Mouse (Mus musculus) ovary, postnatal 10 days (tissue): ENCODE measurements around the gene Rbm14.
A peak's percentile ranks its signal among the peaks of the same experiment; 100 is the strongest.

Source experiments
- DNase-seq: peaks from one replicate; pipeline ENCODE4 v3.0.0; 2022; ENCODE audit warnings: low spot score

Rbm14 gene

GRCm38 (mm10) chr19:4811063-4811908 lies at the start of gene Rbm14, which contains the start of gene Gm21992:
Gene Rbm14, minus strand, starts transcription at chr19:4811634.
Gene Gm21992, minus strand, starts transcription at chr19:4811612.
- DNase-seq = peak; percentile 97

- no peak for DNase-seq
Observed at GRCm38 (mm10) chr19:4859081-4859480, 47.6 kb upstream of the Rbm14 start.

- no peak for DNase-seq
Observed at GRCm38 (mm10) chr19:4855951-4856350, 44.5 kb upstream of the Rbm14 start.

- DNase-seq = no peak
Observed at GRCm38 (mm10) chr19:4855470-4855820, 44.0 kb upstream of the Rbm14 start.

- DNase-seq = peak; percentile 64
Observed at GRCm38 (mm10) chr19:4854552-4855469, 43.4 kb upstream of the Rbm14 start, which contains the start of gene Ctsf. Gene Ctsf, plus strand, starts transcription at chr19:4855130.

GRCm38 (mm10) chr19:4850281-4850680 lies 38.8 kb upstream of the Rbm14 start:
- DNase-seq = no peak

- DNase-seq = no peak
Observed at GRCm38 (mm10) chr19:4849800-4850199, 38.4 kb upstream of the Rbm14 start.

- no peak for DNase-seq
Observed at GRCm38 (mm10) chr19:4847490-4847889, 36.1 kb upstream of the Rbm14 start.

GRCm38 (mm10) chr19:4845846-4846245 lies 34.4 kb upstream of the Rbm14 start:
- DNase-seq = no peak

- no peak for DNase-seq
Observed at GRCm38 (mm10) chr19:4842611-4843010, 31.2 kb upstream of the Rbm14 start.

- DNase-seq = no peak
Observed at GRCm38 (mm10) chr19:4840848-4841247, 29.4 kb upstream of the Rbm14 start.

- peak; percentile 87 for DNase-seq
Observed at GRCm38 (mm10) chr19:4839149-4839548, 27.7 kb upstream of the Rbm14 start, which contains the start of the genes Ccs and Ccdc87. Gene Ccs, minus strand, starts transcription at chr19:4839332. Gene Ccdc87, plus strand, starts transcription at chr19:4839366.

GRCm38 (mm10) chr19:4838526-4839140 lies 27.2 kb upstream of the Rbm14 start:
- no peak for DNase-seq

GRCm38 (mm10) chr19:4837049-4837448 lies 25.6 kb upstream of the Rbm14 start:
- no peak for DNase-seq

- no peak for DNase-seq
Observed at GRCm38 (mm10) chr19:4836096-4836495, 24.7 kb upstream of the Rbm14 start.

- no peak for DNase-seq
Observed at GRCm38 (mm10) chr19:4833977-4834376, 22.5 kb upstream of the Rbm14 start.

GRCm38 (mm10) chr19:4829156-4829555 lies 17.7 kb upstream of the Rbm14 start:
- no peak for DNase-seq

- no peak for DNase-seq
Observed at GRCm38 (mm10) chr19:4828444-4829114, 17.1 kb upstream of the Rbm14 start.

- DNase-seq = peak; percentile 41
Observed at GRCm38 (mm10) chr19:4820678-4821303, 9.4 kb upstream of the Rbm14 start.

- DNase-seq = no peak
Observed at GRCm38 (mm10) chr19:4817182-4817835, 5.9 kb upstream of the Rbm14 start.

- DNase-seq = no peak
Observed at GRCm38 (mm10) chr19:4813015-4813414, 1.6 kb upstream of the Rbm14 start.
